Mouse (Mus musculus) hindbrain, embryonic 12.5 days (tissue): ENCODE measurements around the gene Ube2k. TPM values are rescaled to one million over a fixed set of nuclear protein-coding genes. Genes with fewer than 3 reads are reported as not detected.

ENCODE experiments used
- ATAC-seq: fragments of 200-750 bp; cut with Nextera tagmentation; 2 replicates; pipeline ENCODE4 v1.8.0; 2017; ENCODE audit warnings: moderate TSS enrichment; ENCODE audit not compliant: low FRiP score
- H3K27ac ChIP-seq: fragments of 300-500 bp; sonication (generic); 2 replicates; pipeline ENCODE4 v1.5.1; 2016; ENCODE audit warnings: mild to moderate bottlenecking
- H3K27me3 ChIP-seq: fragments of 300-500 bp; sonication (generic); 2 replicates; pipeline ENCODE4 v1.6.1; 2016; ENCODE audit warnings: mild to moderate bottlenecking
- H3K36me3 ChIP-seq: fragments of 300-500 bp; sonication (generic); 2 replicates; pipeline ENCODE4 v1.6.1; 2016; ENCODE audit warnings: mild to moderate bottlenecking
- H3K4me1 ChIP-seq: fragments of 300-500 bp; sonication (generic); 2 replicates; pipeline ENCODE4 v1.6.1; 2016
- H3K4me2 ChIP-seq: fragments of 300-500 bp; sonication (generic); replicated peaks from 2 replicates; pipeline ENCODE4 v1.6.1; 2016; ENCODE audit warnings: mild to moderate bottlenecking
- H3K4me3 ChIP-seq: fragments of 300-500 bp; sonication (generic); 2 replicates; pipeline ENCODE4 v1.5.1; 2016; ENCODE audit warnings: mild to moderate bottlenecking
- H3K9ac ChIP-seq: fragments of 300-500 bp; sonication (generic); 2 replicates; pipeline ENCODE4 v1.6.1; 2016; ENCODE audit warnings: mild to moderate bottlenecking, moderate library complexity
- H3K9me3 ChIP-seq: fragments of 300-500 bp; sonication (generic); replicated peaks from 2 replicates; pipeline ENCODE4 v1.6.1; 2016; ENCODE audit warnings: mild to moderate bottlenecking
- WGBS: fragments of 180-500 bp; shearing (Covaris S2); methylation state at CpG from one replicate; pipeline ENCODE4 v1.1.7; 2016; 5-methylcytosine and 5-hydroxymethylcytosine counted together
- polyA plus RNA-seq: library from polyadenylated mRNA; unstranded; fragments of >200 nt; fragmentation: Nextera tagmentation; extraction: Ambion mirVana; gene quantifications from 2 replicates; pipeline ENCODE4 v1.2.1, GENCODE M21; 2016

The Ube2k gene
- polyA plus RNA-seq, 1 experiment from 2014 or later = 192 TPM

DNA sequence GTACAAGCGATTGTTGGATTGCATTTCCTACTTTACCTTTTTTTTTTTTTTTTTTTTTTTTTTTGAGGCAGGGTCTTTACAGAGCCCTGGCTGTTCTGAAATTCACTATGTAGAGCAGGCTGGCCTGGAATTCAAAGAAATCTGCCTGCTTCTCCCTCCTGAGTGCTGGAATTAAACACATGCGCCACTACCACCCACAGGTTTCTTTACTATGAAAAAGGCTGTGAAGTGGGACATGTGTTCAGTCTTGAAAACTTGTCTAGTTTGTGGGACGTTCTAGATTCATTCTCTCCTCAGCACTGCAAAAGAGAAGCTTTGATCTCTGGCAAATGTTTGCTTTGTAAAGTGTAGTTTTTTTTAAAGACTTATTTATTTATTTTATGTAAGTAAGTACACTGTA is 4.9 kb downstream of the Ube2k start:
- H3K4me2 ChIP-seq = no peak overlapping the region
- no peak overlapping the region for H3K27ac ChIP-seq
- no peaks in the 10 kb centered on the region for H3K27me3 ChIP-seq
- H3K36me3 ChIP-seq = no peaks in the 10 kb centered on the region
- H3K4me1 ChIP-seq = peaks cover 9% of the 10 kb centered on the region
- no peaks in the 10 kb centered on the region for H3K9me3 ChIP-seq
- no peak for ATAC-seq
- H3K4me3 ChIP-seq = no peak overlapping the region
- 87% methylated on average over 3 of the region's 3 CpGs for WGBS
- no peak overlapping the region for H3K9ac ChIP-seq

DNA sequence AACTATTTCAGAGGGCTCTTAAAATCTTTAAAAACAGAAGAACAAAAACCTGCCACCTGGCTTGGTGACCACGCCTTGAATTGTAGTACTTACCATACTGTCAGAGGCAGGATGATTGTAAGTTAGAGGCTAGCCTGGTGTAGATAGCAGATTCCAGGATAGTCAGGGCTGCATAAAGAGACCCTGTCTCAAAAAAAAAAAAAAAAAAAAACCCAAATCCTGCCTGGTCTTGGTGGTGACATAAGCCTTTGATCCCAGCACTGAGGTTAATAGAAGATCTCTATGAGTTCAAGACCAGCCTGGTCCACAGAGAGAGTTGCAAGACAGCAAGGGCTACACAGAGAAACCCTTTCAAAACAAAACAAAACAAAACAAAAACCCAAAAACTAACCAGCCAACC is 6.5 kb downstream of the Ube2k start:
- Histone ChIP-seq H3K9ac (no peak overlapping the region), H3K4me3 (no peak overlapping the region), H3K27ac (no peak overlapping the region), H3K9me3 (no peaks in the 10 kb centered on the region), H3K27me3 (no peaks in the 10 kb centered on the region), H3K36me3 (no peaks in the 10 kb centered on the region), H3K4me1 (peaks cover 9% of the 10 kb centered on the region), H3K4me2 (no peak overlapping the region)
- ATAC-seq = no peak
- WGBS = 84% methylated on average over 1 of the region's 1 CpGs

DNA sequence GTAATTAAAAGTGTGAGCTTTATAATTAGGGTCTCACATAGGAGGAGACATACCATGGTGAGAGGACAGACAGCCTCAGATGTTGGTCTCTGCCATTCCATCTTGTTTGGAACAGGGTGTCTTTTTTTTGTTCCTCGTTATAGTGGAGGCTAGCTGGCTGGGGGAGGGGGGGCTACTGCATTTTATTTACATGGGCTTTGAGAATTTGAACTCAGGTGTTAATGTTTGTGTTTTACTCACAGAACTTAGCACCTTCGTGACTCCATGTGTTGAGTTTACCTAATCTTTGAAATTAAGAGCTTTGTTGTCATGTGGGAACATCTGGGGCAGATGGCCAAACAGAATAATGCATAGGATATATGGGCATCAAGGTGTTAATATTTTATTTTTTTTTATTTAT is 7.6 kb downstream of the Ube2k start:
- Histone ChIP-seq H3K4me3 (no peak overlapping the region), H3K36me3 (no peaks in the 10 kb centered on the region), H3K9ac (no peak overlapping the region), H3K27me3 (no peaks in the 10 kb centered on the region), H3K4me2 (no peak overlapping the region), H3K9me3 (no peaks in the 10 kb centered on the region), H3K27ac (no peak overlapping the region), H3K4me1 (0 out of 2 replicates have a peak, but pooled peaks cover 2% of the 10 kb centered on the region)
- ATAC-seq = no peak
- WGBS = 95% methylated on average over 2 of the region's 2 CpGs

DNA sequence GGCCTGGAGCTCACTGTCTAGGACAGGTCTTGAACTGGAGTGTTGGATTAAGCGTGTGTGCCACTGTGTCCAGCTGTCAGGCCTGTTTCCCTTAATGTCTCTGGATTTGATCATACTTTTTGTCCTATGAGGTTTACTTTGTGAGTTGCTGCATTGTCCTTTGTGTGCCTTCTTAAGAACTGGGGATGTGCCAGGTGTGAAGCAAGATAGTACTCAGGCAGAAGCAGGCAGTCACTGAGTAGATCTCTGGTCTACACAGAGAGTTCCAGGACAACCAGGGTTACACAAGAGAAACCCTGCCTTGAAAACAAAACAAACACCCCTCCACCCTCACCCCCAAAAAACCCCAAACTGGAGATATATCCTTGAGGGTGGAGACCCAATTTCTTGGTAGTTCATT is 12.6 kb downstream of the Ube2k start:
- ATAC-seq = no peak
- WGBS = 100% methylated on average over 1 of the region's 1 CpGs
- Histone ChIP-seq H3K27ac (no peak overlapping the region), H3K9me3 (peaks cover 3% of the 10 kb centered on the region; the same call in 1 of the 2 replicates), H3K36me3 (0 out of 2 replicates have a peak, but pooled peaks cover 2% of the 10 kb centered on the region), H3K4me2 (no peak overlapping the region), H3K9ac (no peak overlapping the region), H3K4me3 (no peak overlapping the region), H3K4me1 (no peaks in the 10 kb centered on the region), H3K27me3 (no peaks in the 10 kb centered on the region)

DNA sequence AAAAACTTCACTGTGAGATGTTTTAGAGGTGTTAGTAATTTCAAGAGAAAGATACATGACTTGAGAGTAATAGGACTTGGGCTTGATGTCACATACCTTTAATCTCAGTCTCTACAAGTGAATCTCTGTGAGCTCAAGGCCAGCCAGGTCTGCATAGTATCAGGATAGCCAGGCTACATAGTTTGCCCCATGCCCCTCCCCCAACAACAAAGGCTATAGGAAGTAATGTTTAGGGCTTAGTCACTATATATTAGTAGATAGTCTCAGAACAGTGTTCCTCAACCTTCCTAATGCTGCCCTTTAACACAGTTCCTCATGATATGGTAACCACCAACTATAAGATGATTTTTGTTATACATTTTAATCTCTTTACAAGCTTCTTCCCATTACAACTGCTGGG is 20.1 kb downstream of the Ube2k start:
- H3K9me3 ChIP-seq = peaks cover 3% of the 10 kb centered on the region; the same call in 1 of the 2 replicates
- no peak for ATAC-seq
- no peak overlapping the region for H3K27ac ChIP-seq

DNA sequence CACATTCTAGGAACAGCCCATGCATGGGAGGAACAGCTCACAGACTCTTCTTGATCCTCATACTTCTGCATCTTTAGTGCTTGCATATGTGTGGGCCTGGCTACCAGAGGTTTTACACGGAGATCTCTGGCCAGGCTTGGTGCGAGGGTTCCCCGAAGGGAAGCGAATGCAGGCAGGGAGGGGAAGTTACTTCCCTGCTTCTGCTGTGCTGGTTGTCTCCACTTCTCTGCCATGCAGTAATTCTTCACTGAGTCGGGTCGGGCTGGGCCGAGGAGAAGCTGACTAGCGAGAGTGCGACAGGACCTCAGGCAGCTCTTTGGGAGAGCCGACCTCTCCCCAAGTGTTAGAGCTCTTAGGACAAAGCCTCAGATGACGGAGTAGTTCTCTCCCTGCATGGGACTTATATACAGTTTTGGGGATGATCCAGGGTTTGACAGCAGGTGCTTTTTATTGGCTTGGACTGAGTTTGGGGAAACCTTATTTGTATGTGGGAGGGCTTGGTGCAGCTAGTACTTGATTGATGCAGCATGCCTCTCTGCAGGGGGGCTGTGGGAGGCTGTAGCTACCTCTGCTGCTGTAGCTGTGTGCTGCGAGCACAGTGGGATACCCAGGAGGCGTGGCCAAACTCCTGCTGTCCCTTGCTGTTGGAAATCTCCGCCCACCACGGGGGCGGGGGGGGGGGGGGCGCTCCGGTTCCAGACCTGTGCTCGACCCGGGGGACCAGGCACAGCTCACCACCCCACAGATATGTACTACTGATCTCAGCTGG is 24.3 kb downstream of the Ube2k start:
- Histone ChIP-seq H3K4me1 (peaks cover 11% of the 10 kb centered on the region), H3K27me3 (no peaks in the 10 kb centered on the region), H3K4me3 (no peak overlapping the region), H3K4me2 (0 out of 2 replicates have a peak overlapping the region, but pooled peaks have one; percentile 9), H3K9ac (no peak overlapping the region), H3K27ac (no peak overlapping the region), H3K9me3 (no peaks in the 10 kb centered on the region), H3K36me3 (no peaks in the 10 kb centered on the region)
- WGBS = 20% methylated on average over 19 of the region's 20 CpGs
- 0 out of 2 replicates have a peak, but pooled peaks have one; percentile 52 for ATAC-seq

More for the DNA sequence above, 20.1 kb downstream of the Ube2k start:
- Histone ChIP-seq H3K4me1 (peaks cover 11% of the 10 kb centered on the region), H3K4me3 (no peak overlapping the region), H3K36me3 (0 out of 2 replicates have a peak, but pooled peaks cover 2% of the 10 kb centered on the region), H3K4me2 (no peak overlapping the region), H3K9ac (no peak overlapping the region), H3K27me3 (no peaks in the 10 kb centered on the region)

DNA sequence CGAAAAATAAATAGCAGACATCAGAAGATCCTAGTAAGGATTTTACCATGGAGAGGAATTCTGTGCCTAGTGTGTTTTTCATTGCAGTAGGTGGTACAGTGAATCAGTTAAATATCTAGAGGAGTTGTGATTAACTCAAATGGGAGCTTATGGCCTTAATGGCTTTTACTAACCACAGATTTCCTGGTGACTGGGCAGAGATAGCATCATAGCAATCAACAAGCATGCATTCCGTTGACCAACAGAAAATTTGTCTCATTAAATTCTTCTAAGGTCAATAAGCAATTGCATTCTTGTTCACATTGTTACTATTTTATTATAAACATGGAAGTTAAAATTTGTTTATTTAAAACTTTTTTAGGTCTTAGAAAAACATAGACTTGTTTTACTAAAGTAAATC is 28.5 kb downstream of the Ube2k start:
- H3K9ac ChIP-seq = no peak overlapping the region
- no peak for ATAC-seq
- no peaks in the 10 kb centered on the region for H3K27me3 ChIP-seq
- peaks cover 11% of the 10 kb centered on the region for H3K4me1 ChIP-seq
- no peak overlapping the region for H3K27ac ChIP-seq
- H3K4me2 ChIP-seq = no peak overlapping the region
- H3K9me3 ChIP-seq = no peaks in the 10 kb centered on the region
- peaks cover 10% of the 10 kb centered on the region for H3K36me3 ChIP-seq
- no peak overlapping the region for H3K4me3 ChIP-seq
- WGBS = 90% methylated on average over 2 of the region's 2 CpGs

DNA sequence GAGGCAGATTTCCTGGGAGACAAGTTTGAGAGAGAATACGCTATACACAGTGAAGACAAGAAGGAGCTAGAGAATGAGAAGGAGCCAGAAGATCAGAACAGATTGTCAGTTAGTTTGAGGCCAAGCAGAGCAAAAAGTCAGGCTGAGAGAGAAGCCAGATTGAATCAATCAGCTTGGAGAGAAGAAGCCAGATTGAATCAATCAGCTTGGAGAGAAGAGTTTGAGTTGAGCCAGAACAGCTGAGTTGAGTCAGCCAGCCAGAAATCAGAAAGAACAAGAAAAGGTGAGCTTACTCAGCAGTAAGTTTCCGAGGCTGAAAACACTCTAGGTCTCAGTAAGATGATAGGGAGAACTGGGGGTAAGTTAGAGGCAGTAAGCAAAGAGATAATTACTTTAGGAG is 37.8 kb downstream of the Ube2k start:
- no peak overlapping the region for H3K4me3 ChIP-seq
- 0 out of 2 replicates have a peak, but pooled peaks cover 4% of the 10 kb centered on the region for H3K36me3 ChIP-seq
- no peaks in the 10 kb centered on the region for H3K4me1 ChIP-seq
- 83% methylated on average over 2 of the region's 2 CpGs for WGBS
- H3K27me3 ChIP-seq = no peaks in the 10 kb centered on the region
- H3K27ac ChIP-seq = no peak overlapping the region
- H3K9ac ChIP-seq = no peak overlapping the region
- H3K9me3 ChIP-seq = no peaks in the 10 kb centered on the region
- H3K4me2 ChIP-seq = no peak overlapping the region
- no peak for ATAC-seq

DNA sequence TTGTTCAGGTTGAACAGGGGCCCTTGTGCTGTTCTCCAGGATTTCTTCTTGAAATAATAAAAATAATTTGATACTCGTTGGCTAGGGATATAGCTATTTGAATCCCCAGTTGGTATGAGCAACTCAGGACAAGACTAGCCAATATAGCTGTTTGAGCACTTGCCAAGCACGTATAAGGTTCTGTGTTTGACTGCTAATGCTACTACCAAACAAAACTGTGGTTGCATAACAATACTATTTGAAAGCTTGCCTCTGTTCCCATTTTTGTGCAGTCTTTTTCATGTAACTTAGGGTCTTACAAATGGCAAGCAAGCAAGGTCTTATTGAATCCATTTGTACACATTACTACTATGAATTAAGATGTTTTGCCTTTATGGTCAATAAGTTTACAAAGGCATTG is 38.9 kb downstream of the Ube2k start:
- WGBS = 82% methylated on average over 2 of the region's 2 CpGs
- no peaks in the 10 kb centered on the region for H3K9me3 ChIP-seq
- H3K4me2 ChIP-seq = no peak overlapping the region
- H3K4me3 ChIP-seq = no peak overlapping the region
- H3K36me3 ChIP-seq = 0 out of 2 replicates have a peak, but pooled peaks cover 4% of the 10 kb centered on the region
- H3K27me3 ChIP-seq = no peaks in the 10 kb centered on the region
- no peak overlapping the region for H3K9ac ChIP-seq
- no peak overlapping the region for H3K27ac ChIP-seq
- no peak for ATAC-seq
- no peaks in the 10 kb centered on the region for H3K4me1 ChIP-seq

DNA sequence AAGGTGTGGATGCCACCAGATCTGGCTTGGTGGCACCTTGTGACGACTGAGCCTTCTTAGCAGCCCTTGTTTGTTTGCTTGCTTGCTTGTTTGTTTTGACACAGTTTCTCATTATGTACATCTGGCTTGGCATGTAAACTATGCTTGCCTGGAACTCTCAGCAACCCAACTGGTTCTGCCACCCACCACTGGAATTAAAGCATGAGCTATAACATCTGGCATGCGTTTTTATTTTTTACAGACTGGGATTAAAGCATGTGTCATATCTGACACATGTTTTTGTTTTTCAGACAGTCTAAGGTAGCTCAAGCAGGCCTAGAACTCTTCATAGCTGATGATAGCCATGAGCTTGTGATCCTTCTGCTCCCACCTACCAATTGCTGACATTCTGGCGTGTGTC is 41.5 kb downstream of the Ube2k start:
- Histone ChIP-seq H3K27ac (no peak overlapping the region), H3K4me2 (no peak overlapping the region), H3K27me3 (no peaks in the 10 kb centered on the region), H3K9ac (no peak overlapping the region), H3K36me3 (peaks cover 3% of the 10 kb centered on the region; the same call in 1 of the 2 replicates), H3K4me3 (no peak overlapping the region), H3K4me1 (no peaks in the 10 kb centered on the region), H3K9me3 (no peaks in the 10 kb centered on the region)
- no peak for ATAC-seq
- 86% methylated on average over 3 of the region's 3 CpGs for WGBS

DNA sequence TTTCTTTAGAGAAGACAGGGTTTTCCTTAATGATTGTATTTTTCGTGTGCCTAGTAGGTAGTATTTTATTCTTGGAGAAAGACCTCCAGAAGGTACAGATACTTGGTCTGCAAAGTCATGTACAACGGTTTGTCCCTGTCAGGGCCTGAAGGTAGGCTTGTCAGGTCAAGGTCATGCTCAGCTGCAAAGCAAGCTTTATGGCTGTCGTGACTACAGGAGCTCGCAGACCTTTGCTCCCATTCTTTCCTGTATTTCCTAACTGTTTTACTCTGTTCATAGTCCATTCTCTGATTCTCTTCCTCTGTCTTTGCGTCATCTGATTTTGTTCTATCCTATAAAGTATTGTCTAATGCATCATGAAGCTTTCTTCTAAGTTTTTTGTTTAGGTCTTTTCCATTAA is 49.3 kb downstream of the Ube2k start:
- H3K4me1 ChIP-seq = no peaks in the 10 kb centered on the region

DNA sequence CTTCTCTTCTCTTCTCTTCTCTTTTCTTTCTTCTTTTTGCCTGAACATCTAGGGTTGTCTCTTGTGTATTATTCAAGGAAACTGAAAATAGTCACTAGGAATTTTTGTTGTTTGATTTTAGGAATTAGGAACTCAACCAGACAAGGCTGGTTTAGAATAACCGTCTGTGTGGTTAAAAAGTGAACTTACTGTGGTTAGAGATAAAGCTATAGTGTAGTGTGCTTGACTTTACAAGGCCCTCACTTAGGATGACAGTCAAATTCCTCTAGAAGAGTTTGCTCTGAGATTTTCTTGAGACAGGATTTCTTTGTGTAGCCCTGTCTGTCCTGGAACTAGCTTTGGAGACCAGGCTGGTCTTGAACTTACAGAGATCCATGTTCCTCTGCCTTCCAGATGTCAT is 53.2 kb downstream of the Ube2k start:
- ATAC-seq = no peak
- 94% methylated on average over 1 of the region's 1 CpGs for WGBS

More for the DNA sequence above, 49.3 kb downstream of the Ube2k start:
- Histone ChIP-seq H3K36me3 (peaks cover 14% of the 10 kb centered on the region), H3K9me3 (no peaks in the 10 kb centered on the region), H3K4me3 (no peak overlapping the region), H3K27me3 (no peaks in the 10 kb centered on the region), H3K27ac (no peak overlapping the region), H3K4me2 (no peak overlapping the region), H3K9ac (no peak overlapping the region)
- no peak for ATAC-seq
- WGBS = 87% methylated on average over 5 of the region's 5 CpGs

DNA sequence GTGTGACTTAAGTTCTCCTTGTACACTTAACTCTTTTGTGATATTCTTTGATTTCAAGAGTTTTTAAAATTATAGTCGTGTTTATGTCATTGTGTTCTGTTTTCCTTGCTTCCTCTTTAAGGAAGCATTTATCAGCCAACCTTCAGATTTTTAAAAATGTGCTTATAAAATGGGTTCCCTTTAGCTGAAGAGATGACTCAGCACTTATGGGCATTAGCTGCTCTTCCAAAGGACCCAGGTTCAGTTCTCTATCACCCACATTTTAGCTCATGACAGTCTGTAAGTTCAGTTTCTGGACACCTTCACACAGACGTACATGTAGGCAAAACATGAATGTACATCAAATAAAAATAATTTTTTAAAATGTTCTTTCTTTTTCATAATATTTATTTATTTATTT is 55.4 kb downstream of the Ube2k start:
- WGBS = 93% methylated on average over 2 of the region's 2 CpGs

More for the DNA sequence above, 53.2 kb downstream of the Ube2k start:
- H3K9me3 ChIP-seq = no peaks in the 10 kb centered on the region
- no peak overlapping the region for H3K27ac ChIP-seq
- peaks cover 14% of the 10 kb centered on the region for H3K36me3 ChIP-seq
- H3K9ac ChIP-seq = no peak overlapping the region
- no peaks in the 10 kb centered on the region for H3K27me3 ChIP-seq
- no peaks in the 10 kb centered on the region for H3K4me1 ChIP-seq
- H3K4me3 ChIP-seq = no peak overlapping the region
- H3K4me2 ChIP-seq = no peak overlapping the region

More for the DNA sequence above, 55.4 kb downstream of the Ube2k start:
- Histone ChIP-seq H3K9me3 (no peaks in the 10 kb centered on the region), H3K27me3 (no peaks in the 10 kb centered on the region), H3K4me2 (no peak overlapping the region), H3K4me1 (no peaks in the 10 kb centered on the region), H3K4me3 (no peak overlapping the region), H3K36me3 (peaks cover 12% of the 10 kb centered on the region), H3K9ac (no peak overlapping the region), H3K27ac (no peak overlapping the region)
- no peak for ATAC-seq
